Mouse (Mus musculus) intestine, postnatal 0 days (tissue): ENCODE results near the gene Ncf4. TPM values are rescaled to one million over a fixed set of nuclear protein-coding genes. Genes with fewer than 3 reads are reported as not detected.
"Not testable (repeated sequence)": the region's sequence is repeated elsewhere in the genome, so short reads cannot be mapped to it uniquely, and the experiment has no call there.

Experiments
- ATAC-seq: fragments of 200-750 bp; cut with Nextera tagmentation; 2 replicates; pipeline ENCODE4 v1.8.0; 2017; ENCODE audit warnings: mild to moderate bottlenecking, moderate TSS enrichment, moderate library complexity
- H3K27ac ChIP-seq: fragments of 300-500 bp; sonication (generic); 2 replicates; pipeline ENCODE4 v1.5.1; 2014; ENCODE audit warnings: mild to moderate bottlenecking, low read depth, low read length, moderate library complexity
- H3K27me3 ChIP-seq: fragments of 300-500 bp; sonication (generic); replicated peaks from 2 replicates; pipeline ENCODE4 v1.6.1; 2014; ENCODE audit warnings: low read length, mixed read lengths; ENCODE audit not compliant: control insufficient read depth, insufficient read depth
- H3K36me3 ChIP-seq: fragments of 300-500 bp; sonication (generic); 2 replicates; pipeline ENCODE4 v1.6.1; 2014; ENCODE audit warnings: mild to moderate bottlenecking, moderate library complexity; ENCODE audit not compliant: control insufficient read depth, insufficient read depth
- H3K4me1 ChIP-seq: fragments of 300-500 bp; sonication (generic); replicated peaks from 2 replicates; pipeline ENCODE4 v1.6.1; 2014; ENCODE audit warnings: antibody characterized with exemption, low read length, mixed read lengths; ENCODE audit not compliant: control insufficient read depth, insufficient read depth
- H3K4me2 ChIP-seq: fragments of 300-500 bp; sonication (generic); replicated peaks from 2 replicates; pipeline ENCODE4 v1.6.1; 2014; ENCODE audit warnings: low read depth, mild to moderate bottlenecking, moderate library complexity
- H3K4me3 ChIP-seq: fragments of 300-500 bp; sonication (generic); 2 replicates; pipeline ENCODE4 v1.5.1; 2014; ENCODE audit warnings: low read depth, low read length
- H3K9ac ChIP-seq: fragments of 300-500 bp; sonication (generic); 2 replicates; pipeline ENCODE4 v1.6.1; 2014; ENCODE audit warnings: mild to moderate bottlenecking, low read depth, low read length
- H3K9me3 ChIP-seq: fragments of 300-500 bp; sonication (generic); 2 replicates; pipeline ENCODE4 v1.6.1; 2016; ENCODE audit warnings: mixed run types; ENCODE audit not compliant: control insufficient read depth
- CTCF ChIP-seq: sonication (generic); IDR thresholded peaks from 2 replicates; pipeline ENCODE4 v1.5.1; 2016; ENCODE audit warnings: low read depth, mild to moderate bottlenecking, control low read depth, antibody characterized with exemption, moderate library complexity
- WGBS: fragments of 180-500 bp; shearing (Covaris S2); extraction: QIAGEN DNeasy Blood & Tissue Kit; methylation state at CpG from one replicate; pipeline ENCODE4 v1.1.7; 2014; 5-methylcytosine and 5-hydroxymethylcytosine counted together
- polyA plus RNA-seq: library from polyadenylated mRNA; unstranded; fragments of >200 nt; fragmentation: Nextera tagmentation; extraction: Ambion mirVana; gene quantifications from 2 replicates; pipeline ENCODE4 v1.2.1, GENCODE M21; 2015

Ncf4 gene
- polyA plus RNA-seq, 1 experiment from 2014 or later = 2.8 TPM

DNA sequence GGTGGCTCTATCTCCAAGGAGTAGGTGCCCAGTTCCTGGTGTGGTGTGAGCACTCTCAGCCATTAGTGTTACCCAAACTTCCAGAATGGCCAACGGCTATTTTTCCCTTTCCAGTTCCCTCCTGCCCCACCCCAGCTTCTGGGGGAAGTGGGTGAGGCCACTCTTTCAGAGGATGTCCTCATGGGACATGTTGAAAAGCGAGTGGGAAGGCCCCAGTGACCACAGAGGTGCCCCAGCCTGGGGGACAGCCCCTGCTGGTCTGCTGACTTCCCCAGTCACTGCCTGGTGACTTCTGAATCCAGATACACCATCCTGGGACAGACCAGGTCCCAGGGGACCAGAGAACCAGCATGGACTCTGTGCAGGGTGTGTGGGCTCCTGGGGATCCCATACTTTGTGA, 3.1 kb downstream of the Ncf4 start:
- no peak for TF ChIP-seq CTCF
- no peaks in the 10 kb centered on the region for H3K9me3 ChIP-seq
- no peaks in the 10 kb centered on the region for H3K4me1 ChIP-seq
- no peak overlapping the region for H3K9ac ChIP-seq
- 47% methylated on average over 2 of the region's 2 CpGs for WGBS
- ATAC-seq = no peak
- no peaks in the 10 kb centered on the region for H3K27me3 ChIP-seq
- no peak overlapping the region for H3K4me2 ChIP-seq
- no peak overlapping the region for H3K4me3 ChIP-seq
- no peak overlapping the region for H3K27ac ChIP-seq
- no peaks in the 10 kb centered on the region for H3K36me3 ChIP-seq

DNA sequence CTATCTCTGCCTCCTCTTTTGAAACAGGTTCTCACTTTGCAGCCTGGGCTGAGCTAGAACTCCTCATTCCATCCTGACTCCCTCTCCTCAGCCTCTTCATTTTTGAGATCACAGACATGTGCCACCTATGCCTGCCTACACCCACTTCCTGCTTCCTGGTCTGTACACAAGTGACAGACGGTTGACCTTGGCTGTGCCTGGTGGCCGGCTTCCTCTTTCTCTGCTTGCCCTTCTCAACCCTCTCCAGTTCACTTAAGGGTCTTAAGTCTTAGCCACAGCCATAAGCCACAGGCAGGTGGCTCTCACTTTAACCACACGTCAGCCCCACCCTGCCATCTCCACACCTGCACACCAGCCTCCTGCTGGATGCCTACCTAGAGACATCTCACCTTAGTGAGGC, 3.8 kb downstream of the Ncf4 start:
- H3K27me3 ChIP-seq = no peaks in the 10 kb centered on the region
- 42% methylated on average over 3 of the region's 3 CpGs for WGBS
- ATAC-seq = no peak

DNA sequence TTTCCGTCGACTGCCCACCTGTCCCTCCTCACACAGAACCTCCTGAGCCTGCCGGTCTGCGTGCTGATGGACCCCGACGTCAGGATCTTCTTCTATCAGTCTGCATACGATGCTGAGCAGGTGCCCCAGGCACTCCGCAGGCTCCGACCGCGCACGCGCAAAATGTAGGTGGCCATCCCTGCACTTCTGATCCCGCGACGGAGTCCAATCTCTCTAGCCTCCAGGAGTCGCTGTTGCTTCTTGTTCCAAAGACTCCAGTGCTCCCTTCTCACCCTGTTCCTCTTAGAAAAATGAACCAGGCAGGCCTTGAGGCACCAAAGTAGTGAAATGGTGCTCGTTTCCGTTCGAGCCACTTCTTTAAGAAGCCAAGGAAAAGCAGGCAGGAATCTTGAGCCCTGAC, 10.2 kb downstream of the Ncf4 start:
- no peak for ATAC-seq
- TF ChIP-seq CTCF = peak; percentile 61
- Histone ChIP-seq H3K4me3 (no peak overlapping the region), H3K4me2 (no peak overlapping the region), H3K27ac (no peak overlapping the region), H3K4me1 (no peaks in the 10 kb centered on the region), H3K36me3 (no peaks in the 10 kb centered on the region), H3K27me3 (no peaks in the 10 kb centered on the region; the same call in 1 of the 2 replicates), H3K9me3 (no peaks in the 10 kb centered on the region), H3K9ac (no peak overlapping the region)
- WGBS = 30% methylated on average over 20 of the region's 20 CpGs

More for the DNA sequence above, 3.8 kb downstream of the Ncf4 start:
- no peak overlapping the region for H3K4me2 ChIP-seq
- no peaks in the 10 kb centered on the region for H3K36me3 ChIP-seq
- H3K9ac ChIP-seq = no peak overlapping the region
- no peak for TF ChIP-seq CTCF
- no peaks in the 10 kb centered on the region for H3K9me3 ChIP-seq
- no peak overlapping the region for H3K27ac ChIP-seq
- no peaks in the 10 kb centered on the region for H3K4me1 ChIP-seq
- no peak overlapping the region for H3K4me3 ChIP-seq

DNA sequence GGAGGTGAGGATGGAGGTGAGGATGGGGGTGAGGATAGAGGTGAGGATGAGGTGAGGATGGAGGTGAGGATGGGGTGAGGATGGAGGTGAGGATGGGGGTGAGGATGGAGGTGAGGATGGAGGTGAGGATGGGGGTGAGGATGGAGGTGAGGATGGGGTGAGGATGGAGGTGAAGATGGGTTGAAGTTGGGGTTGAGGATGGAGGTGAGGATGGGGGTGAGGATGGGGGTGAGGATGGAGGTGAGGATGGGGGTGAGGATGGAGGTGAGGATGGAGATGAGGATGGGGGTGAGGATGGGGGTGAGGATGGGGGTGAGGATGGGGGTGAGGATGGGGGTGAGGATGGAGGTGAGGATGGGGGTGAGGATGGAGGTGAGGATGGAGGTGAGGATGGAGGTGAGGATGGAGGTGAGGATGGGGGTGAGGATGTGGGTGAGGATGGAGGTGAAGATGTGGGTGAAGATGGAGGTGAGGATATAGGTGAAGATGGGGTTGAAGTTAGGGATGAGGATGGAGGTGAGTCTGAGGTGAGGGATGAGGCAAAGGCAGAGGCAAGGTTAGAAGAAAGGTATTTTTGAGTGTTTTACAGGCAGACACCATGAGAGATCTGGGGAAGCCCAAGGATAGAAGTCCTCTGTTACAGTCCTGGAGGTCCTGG, 12.1 kb downstream of the Ncf4 start:
- H3K4me1 ChIP-seq, ATAC-seq: not testable (repeated sequence)

DNA sequence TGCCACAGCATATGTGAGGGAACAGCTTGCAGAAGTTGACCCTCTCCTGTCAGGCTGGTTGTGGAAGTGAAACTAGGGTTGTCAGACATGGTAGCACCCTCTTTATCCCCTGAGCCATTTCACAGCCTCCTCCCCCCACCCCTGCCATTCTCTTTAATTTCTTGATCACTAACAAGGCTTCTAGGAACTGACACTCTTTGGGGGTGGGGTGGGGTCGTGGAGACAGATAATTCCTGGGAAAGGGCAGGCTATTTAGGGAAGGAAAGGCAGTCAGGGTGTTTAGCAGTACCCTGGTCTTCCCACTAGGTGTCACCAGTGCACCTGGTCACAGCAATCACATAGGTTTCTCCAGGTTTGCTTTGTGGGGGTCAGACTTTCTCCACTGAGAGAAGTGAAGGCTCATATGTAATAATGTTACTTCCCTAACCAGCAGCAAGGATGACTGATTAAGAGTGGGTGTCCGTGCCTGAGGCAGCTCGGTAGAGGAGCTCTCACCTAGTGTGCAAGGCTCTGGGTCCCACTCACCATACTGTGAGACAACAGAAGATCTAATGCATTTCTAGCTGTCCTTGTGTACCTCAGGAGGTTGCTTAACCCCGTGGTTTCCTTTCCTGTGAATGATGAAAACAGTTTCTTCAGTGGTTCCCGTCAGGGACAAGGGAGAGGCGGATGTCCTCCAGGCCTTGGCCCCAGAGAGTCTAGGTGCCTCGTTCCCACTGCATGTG, 12.9 kb downstream of the Ncf4 start:
- H3K9ac ChIP-seq = no peak overlapping the region
- WGBS = 38% methylated on average over 7 of the region's 7 CpGs
- no peak overlapping the region for H3K4me3 ChIP-seq
- no peak overlapping the region for H3K27ac ChIP-seq
- no peaks in the 10 kb centered on the region for H3K4me1 ChIP-seq
- no peaks in the 10 kb centered on the region for H3K36me3 ChIP-seq
- no peak overlapping the region for H3K4me2 ChIP-seq
- no peaks in the 10 kb centered on the region; the same call in 1 of the 2 replicates for H3K27me3 ChIP-seq
- H3K9me3 ChIP-seq = no peaks in the 10 kb centered on the region
- no peak for ATAC-seq
- TF ChIP-seq CTCF = peak; percentile 92

More for the DNA sequence above, 12.1 kb downstream of the Ncf4 start:
- H3K4me3 ChIP-seq, H3K9ac ChIP-seq, H3K36me3 ChIP-seq, H3K4me2 ChIP-seq, H3K27ac ChIP-seq, H3K27me3 ChIP-seq, H3K9me3 ChIP-seq: not testable (repeated sequence)

DNA sequence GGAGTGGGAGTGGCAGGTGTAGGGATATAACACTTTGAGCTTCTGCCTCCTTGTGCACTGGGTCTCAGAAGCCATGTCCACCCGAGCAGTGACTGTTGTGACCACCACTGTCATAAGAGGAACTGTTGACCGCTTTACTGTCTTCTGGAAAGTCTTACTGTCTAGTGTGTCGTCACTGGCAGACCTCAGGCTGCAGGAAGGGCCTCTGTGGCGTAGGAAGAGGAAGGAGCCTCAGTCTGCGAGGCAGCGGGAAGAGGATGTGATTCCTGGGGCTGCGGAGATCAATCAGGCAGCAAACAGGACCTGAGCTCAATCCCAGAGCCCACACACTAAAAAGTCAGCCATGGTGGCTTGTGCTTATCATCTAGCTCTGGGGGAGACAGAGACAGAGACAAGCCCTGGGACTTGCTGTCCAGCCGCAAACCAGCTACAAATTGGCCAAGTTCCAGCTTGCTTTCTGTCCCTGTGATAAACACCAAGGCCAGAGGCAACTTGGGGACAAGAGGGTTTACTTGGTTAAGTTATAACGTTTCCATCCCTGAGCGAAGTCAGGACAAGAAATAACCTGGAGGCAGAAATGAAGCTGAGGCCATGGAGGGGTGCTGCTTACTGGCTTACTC, 13.8 kb downstream of the Ncf4 start:
- no peak overlapping the region for H3K27ac ChIP-seq
- no peak for TF ChIP-seq CTCF
- no peak overlapping the region for H3K4me2 ChIP-seq
- no peaks in the 10 kb centered on the region for H3K4me1 ChIP-seq
- H3K4me3 ChIP-seq = no peak overlapping the region
- no peak overlapping the region for H3K9ac ChIP-seq
- H3K27me3 ChIP-seq = no peaks in the 10 kb centered on the region; the same call in 1 of the 2 replicates
- no peak for ATAC-seq
- no peaks in the 10 kb centered on the region for H3K9me3 ChIP-seq
- WGBS = 71% methylated on average over 10 of the region's 10 CpGs
- H3K36me3 ChIP-seq = no peaks in the 10 kb centered on the region
